Mouse (Mus musculus): ENCODE measurements around the gene Sult4a1.
"Not testable (repeated sequence)": the region's sequence is repeated elsewhere in the genome, so short reads cannot be mapped to it uniquely, and the experiment has no call there.

Sult4a1 gene

GRCm38 (mm10) chr15:84105105-84105923 lies at the start of gene Sult4a1:
Gene Sult4a1 (minus strand): TSS chr15:84105754.
- DNase-seq (ENCODE audit: low read depth, low spot score), result no peak

DNA sequence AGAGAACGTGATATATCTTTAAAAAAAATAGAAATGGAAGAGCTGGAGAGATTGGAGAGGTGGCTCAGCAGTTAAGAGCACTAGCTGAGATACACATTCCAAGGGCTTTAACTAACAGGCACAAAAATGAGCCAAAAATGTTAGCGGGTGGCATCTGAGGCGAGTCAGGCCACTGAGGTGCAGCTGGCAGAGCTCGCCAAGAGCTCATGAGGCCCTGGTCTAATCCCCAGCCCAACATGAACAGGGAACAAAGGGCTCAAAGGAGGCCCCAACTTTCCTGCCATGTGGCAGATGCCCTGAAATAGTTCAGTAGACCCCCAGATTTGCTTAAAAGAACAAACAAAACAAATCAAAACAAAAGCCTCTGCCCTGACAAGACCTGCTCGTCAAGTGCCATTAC lies 35.4 kb upstream of the Sult4a1 start:
- DNase-seq (ENCODE audit: low read depth, low spot score), result no peak

GRCm38 (mm10) chr15:84140109-84140508 lies 34.6 kb upstream of the Sult4a1 start:
- no peak for DNase-seq (ENCODE audit: low read depth, low spot score)

DNA sequence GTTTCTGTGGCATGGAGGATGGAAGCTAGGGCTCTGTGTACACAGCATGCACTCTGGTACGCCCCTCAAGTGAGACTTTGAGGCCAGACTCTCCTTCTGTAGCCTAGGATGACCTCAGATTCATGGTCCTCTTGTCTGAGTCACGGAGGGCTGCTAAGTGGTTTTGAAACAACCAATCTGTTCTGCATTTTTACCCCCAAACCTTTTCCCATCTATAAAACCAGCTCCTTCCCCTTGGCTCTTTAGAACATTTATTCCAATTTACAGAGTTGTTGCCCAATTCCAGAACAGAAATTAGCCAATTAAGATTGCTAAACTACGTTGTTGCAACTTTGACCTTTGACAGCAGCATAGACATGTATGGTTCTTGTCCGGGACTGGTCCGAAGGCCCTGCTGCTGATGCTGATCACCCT lies 34.0 kb upstream of the Sult4a1 start:
- DNase-seq (ENCODE audit: low read depth, low spot score), result no peak

- DNase-seq (ENCODE audit: low read depth, low spot score), result no peak
Measured at GRCm38 (mm10) chr15:84136473-84137415, 31.2 kb upstream of the Sult4a1 start.

- no peak for DNase-seq (ENCODE audit: low read depth, low spot score)
Measured at GRCm38 (mm10) chr15:84135472-84135871, 29.9 kb upstream of the Sult4a1 start.

DNA sequence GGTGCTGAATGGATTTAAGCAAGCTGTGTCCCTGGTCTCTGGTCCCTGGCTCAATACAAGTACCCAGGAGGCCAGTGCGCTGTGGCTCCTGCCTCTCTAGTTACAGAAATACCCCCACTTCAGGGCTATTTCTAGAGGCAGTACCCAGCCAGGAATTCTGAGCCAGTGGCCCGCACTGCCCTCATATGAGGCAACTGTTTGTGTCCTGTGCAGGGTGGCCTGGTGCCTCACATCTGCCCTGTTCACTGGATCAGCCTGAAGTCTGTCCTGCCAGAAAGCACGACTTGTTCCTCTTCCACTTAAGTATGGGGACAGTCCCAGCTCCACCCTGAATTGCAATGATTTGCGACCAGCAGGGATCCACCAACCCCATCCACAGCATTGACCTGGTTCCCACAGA lies 27.9 kb upstream of the Sult4a1 start:
- DNase-seq (ENCODE audit: low read depth, low spot score), result no peak

- no peak for DNase-seq (ENCODE audit: low read depth, low spot score)
Measured at GRCm38 (mm10) chr15:84131971-84132370, 26.4 kb upstream of the Sult4a1 start.

DNA sequence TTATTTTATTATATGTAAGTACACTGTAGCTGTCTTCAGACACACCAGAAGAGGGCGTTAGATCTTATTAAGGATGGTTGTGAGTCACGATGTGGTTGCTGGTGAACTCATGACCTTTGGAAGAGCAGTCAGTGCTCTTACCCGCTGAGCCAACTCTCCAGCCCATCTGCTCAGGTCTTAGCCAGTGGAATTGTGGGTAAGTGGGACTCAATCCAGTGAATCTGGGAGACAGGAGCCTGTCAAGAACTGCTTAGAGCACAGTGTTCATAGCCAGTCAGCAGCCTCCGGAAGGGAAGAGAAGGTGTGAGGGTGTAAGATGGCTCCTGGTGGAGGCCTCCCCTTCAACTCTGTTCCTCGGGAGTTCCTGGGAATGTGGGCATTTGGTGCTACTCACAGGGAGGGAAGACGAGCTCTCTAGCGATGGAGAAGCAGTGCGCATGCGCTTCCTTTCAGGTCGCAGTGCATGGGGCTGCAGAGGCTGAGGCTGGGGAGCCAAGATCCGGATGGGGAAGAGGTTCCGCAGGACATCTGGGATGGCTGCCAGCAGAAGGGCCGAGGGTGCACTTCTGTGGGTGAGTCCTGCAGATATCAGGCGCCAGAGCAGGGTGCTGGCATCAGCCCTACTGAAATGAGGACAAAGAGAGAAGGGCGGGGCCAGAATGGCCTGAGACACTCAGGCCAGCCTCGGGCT lies 25.7 kb upstream of the Sult4a1 start:
- peak; percentile 40 for DNase-seq (ENCODE audit: low read depth, low spot score)

GRCm38 (mm10) chr15:84126871-84127270 lies 21.3 kb upstream of the Sult4a1 start:
- DNase-seq (ENCODE audit: low read depth, low spot score), result no peak

DNA sequence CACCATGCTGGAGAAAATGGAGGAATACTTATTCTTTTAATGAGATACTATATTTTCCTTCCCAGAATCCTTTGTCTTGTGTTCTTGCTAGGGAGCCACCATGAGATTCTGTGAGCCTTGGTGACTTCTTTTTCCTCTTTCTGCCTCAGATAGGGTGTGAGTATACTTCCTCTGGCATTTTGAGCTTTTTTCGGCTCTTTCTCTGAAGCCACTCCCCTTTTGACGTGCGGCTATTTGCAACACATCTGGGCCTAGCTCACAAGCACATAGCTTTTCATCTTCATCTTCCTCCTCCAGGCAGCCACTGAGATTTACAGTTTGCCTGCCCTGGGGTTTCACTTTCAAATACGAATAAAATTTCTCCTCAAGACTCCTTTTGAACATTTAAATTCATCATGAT lies 20.9 kb upstream of the Sult4a1 start:
- DNase-seq (ENCODE audit: low read depth, low spot score), result no peak

DNA sequence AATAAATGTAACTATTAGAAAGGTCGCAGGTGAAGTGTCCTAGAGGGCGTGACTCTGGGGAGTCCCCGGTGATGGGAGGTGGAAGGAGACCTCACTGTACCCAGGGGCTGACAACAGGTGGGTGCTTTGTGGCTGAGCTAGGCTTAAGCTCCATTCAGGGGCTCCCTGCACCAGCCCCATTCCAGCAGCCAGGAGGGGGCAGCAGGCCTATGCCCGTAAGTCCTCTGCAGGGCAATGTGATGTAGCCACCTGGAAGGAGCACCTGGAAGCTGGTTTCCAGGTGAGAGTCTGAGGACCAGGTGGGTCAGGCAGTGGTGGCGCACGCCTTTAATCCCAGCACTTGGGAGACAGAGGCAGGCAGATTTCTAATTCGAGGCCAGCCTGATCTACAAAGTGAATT lies 18.5 kb upstream of the Sult4a1 start:
- DNase-seq (ENCODE audit: low read depth, low spot score), result no peak

DNA sequence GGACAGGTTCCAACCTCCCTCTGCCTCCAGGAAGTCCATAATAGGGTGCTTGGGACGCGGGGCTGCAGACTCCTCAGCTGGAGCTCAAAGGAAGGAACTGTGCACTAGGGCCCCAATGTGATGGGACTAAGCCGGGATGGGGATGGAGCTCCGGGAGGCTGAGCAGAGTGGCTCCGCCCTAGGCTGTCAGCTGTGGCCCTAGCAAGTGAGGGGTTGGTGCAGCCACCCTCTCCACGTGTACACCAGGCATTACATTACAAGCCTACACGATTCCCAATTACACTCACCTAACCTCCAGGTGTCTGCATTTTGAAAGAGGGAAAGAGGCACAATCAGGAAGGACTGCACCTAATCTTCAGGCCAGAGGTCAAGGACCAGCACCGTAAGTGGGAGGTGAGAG lies 17.5 kb upstream of the Sult4a1 start, which contains the start of gene Pnpla5:
Pnpla5 (minus strand) TSS at position 101 of the 400 bp plus-strand sequence.
- no peak for DNase-seq (ENCODE audit: low read depth, low spot score)

DNA sequence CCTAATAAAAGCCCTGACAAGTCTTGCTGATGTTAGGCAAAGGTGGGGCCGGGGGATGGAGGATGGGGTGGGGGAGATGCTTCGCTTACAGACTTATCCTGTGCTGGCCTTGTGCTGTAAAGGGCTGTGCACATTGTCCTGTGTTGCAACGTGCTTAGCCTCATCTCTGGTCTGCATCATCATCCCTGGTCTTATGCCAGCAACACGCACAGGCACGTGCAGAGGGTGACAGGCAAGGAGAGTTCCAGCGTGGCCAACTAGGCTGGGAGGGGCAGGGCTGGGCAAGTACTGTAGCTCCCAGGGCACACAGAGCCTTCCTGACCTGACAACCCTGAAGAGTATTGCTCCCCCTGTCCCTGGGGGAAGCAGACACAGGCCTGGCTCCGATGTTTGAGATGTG lies 15.5 kb upstream of the Sult4a1 start:
- no peak for DNase-seq (ENCODE audit: low read depth, low spot score)

- peak; percentile 43 for DNase-seq (ENCODE audit: low read depth, low spot score)
Measured at GRCm38 (mm10) chr15:84120612-84121011, 15.1 kb upstream of the Sult4a1 start.

DNA sequence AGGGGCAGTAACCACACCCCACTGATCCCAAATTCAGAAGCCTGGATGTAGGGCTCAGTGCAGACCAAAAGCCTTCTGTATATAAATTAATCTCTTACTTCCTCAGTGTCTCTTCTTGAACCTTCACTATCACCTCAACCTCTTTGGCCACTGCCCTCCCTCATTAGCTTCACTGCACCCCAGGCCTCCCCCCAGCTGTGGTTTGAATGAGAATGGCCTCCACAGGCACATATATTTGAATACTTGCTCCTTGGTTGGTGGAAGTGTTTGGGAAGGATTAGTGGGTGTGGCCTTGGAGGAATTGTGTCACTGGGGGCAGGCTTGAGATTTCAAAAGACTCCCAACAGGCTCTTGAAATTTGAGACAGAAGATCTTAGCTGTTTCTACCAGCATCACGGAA lies 10.9 kb upstream of the Sult4a1 start:
- no peak for DNase-seq (ENCODE audit: low read depth, low spot score)

- DNase-seq (ENCODE audit: low read depth, low spot score), result no peak
Measured at GRCm38 (mm10) chr15:84115727-84116126, 10.2 kb upstream of the Sult4a1 start.

- no peak for DNase-seq (ENCODE audit: low read depth, low spot score)
Measured at GRCm38 (mm10) chr15:84113873-84114272, 8.3 kb upstream of the Sult4a1 start.

GRCm38 (mm10) chr15:84108899-84109298 lies 3.3 kb upstream of the Sult4a1 start:
- no peak for DNase-seq (ENCODE audit: low read depth, low spot score)

DNA sequence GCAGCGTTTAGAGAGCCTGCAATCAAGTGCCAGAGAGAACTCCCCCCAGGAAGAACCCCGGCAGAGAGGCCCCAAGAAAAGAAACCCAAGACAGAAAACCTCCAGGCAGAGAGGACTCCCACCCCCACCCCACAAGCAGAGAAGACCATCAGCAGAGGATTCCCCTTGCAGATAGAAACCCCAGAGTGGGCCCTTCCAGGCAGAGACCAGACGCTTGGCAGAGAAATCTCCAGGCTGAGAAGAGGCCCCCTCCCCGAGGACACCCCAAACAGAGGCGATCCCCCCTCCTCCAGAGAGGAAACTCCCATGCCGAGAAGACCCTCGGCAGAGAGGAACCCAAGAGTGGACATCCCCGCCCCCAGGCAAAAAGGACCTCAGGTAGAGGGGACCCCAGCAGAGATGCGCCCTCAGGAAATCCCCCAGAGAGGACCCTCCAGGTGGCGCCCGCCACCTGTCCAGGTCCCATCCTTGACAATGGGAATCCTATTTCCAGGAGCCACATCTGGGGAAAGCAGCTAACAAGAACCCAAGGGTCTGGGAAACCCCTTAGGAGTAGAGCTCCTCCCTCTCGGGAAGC lies 458 bp upstream of the Sult4a1 start:
- DNase-seq (ENCODE audit: low read depth, low spot score), result no peak

DNA sequence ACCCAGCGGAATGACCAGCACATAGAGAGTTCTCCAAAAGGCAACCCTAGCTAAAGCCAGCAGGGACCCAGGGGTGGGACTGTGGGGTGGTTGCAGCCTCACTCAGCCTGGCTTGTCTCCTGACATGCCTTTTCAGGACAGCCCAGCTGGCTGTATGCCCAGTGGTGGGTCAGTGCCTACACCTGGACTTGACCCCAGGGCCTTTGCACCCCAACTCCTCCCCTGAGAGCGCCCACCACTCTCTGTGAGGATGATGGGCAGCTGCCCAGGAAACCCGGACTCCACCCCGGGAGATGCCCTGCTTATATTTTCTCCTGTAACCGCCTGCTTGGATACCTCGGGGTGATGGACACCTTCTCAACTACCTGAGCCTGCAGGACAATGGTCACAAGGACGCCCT lies 928 bp downstream of the Sult4a1 start:
- DNase-seq (ENCODE audit: low read depth, low spot score), result no peak

- not testable (repeated sequence) for DNase-seq (ENCODE audit: low read depth, low spot score)
Measured at GRCm38 (mm10) chr15:84097536-84097935, 8.0 kb downstream of the Sult4a1 start.

Data from retina, postnatal 7 days (tissue).